Mouse (Mus musculus) lung, postnatal 36 days (tissue): ENCODE data around the gene Daglb.

Experiments used
- DNase-seq: peaks from one replicate; pipeline ENCODE4 v3.0.0; 2022; ENCODE audit warnings: mixed read lengths

The Daglb gene

GRCm38 (mm10) chr5:143522882-143523281 lies 58.5 kb downstream of the Daglb start:
- no peak for DNase-seq

GRCm38 (mm10) chr5:143525454-143526225 lies 61.3 kb downstream of the Daglb start:
- DNase-seq, result no peak

GRCm38 (mm10) chr5:143526698-143527331 lies 62.4 kb downstream of the Daglb start:
- DNase-seq, result peak; percentile 66

- peak; percentile 96 for DNase-seq
These were observed 63.3 kb downstream of the Daglb start, which contains the start of gene Rac1 for GRCm38 (mm10) chr5:143527486-143528307. Rac1 (minus strand) TSS chr5:143528036.

GRCm38 (mm10) chr5:143528308-143528683 lies 63.9 kb downstream of the Daglb start:
- no peak for DNase-seq

GRCm38 (mm10) chr5:143530715-143531114 lies 66.3 kb downstream of the Daglb start:
- no peak for DNase-seq

- no peak for DNase-seq
These were observed 70.5 kb downstream of the Daglb start for GRCm38 (mm10) chr5:143534922-143535321.

- DNase-seq, result no peak
These were observed 72.6 kb downstream of the Daglb start for GRCm38 (mm10) chr5:143537022-143537421.

GRCm38 (mm10) chr5:143539111-143539510 lies 74.7 kb downstream of the Daglb start:
- no peak for DNase-seq

- peak; percentile 91 for DNase-seq
These were observed 83.0 kb downstream of the Daglb start for GRCm38 (mm10) chr5:143547384-143547783.

GRCm38 (mm10) chr5:143547866-143548265 lies 83.5 kb downstream of the Daglb start:
- no peak for DNase-seq

GRCm38 (mm10) chr5:143548401-143548846 lies 84.0 kb downstream of the Daglb start:
- peak; percentile 97 for DNase-seq

- peak; percentile 22 for DNase-seq
These were observed 84.5 kb downstream of the Daglb start for GRCm38 (mm10) chr5:143548922-143549321.

- DNase-seq, result no peak
These were observed 88.5 kb downstream of the Daglb start for GRCm38 (mm10) chr5:143552911-143553310.

- DNase-seq, result no peak
These were observed 90.8 kb downstream of the Daglb start for GRCm38 (mm10) chr5:143555233-143555632.
